Mouse (Mus musculus): Measurements from ENCODE around the gene Hoxd9.

The Hoxd9 gene

DNA sequence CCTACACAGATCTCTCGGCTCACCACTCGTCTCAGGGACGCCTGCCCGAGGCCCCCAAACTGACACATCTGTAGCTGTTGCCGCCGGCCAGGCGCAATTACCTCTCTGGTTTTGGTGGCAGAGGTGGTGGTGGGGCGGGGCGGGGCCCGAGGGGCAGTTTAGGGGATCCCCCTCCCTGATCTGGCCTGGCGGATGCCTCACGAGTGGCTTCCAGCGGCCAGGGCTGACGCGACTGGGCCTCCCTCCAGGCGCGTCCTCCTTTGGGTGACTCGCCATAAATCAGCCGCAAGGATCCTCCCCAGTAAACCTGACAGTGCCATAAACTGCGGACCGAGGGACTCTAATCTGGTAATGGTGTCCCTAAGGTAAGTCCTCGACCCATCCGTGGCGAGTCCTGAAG lies 49.5 kb downstream of the Hoxd9 start:
- no peak for DNase-seq (ENCODE audit: low read depth in 2 of 2, low spot score in 2 of 2)

- no peak for DNase-seq (ENCODE audit: low read depth in 2 of 2, low spot score in 2 of 2)
These were observed 50.2 kb downstream of the Hoxd9 start for GRCm38 (mm10) chr2:74747661-74748141.

DNA sequence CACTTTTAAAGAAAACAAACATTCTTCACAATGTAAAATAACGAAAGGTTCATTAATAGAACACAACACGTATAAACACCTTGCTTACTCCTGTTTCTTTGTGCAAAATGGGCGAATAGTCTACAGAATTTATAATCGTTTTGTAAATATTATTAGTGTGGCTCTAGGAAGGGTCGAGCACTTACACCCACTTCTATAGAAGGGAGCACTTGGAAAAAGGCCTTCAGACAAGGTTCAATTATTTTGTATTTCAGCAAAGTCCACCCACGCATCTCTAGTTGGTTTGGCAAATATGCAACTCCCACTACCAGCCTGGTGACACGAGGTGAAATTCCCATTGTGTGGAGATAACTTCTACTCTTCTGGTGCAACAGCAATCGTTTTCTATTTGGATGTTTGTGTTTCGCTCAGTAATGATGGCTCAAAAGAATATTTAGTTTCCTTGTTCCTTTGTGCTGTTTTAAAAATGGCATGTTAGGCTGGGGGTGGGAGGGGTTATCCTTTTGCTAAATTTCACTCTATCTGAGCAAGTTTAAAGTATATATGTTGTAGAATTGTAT lies 51.0 kb downstream of the Hoxd9 start:
- no peak for DNase-seq (ENCODE audit: low read depth in 2 of 2, low spot score in 2 of 2)

DNA sequence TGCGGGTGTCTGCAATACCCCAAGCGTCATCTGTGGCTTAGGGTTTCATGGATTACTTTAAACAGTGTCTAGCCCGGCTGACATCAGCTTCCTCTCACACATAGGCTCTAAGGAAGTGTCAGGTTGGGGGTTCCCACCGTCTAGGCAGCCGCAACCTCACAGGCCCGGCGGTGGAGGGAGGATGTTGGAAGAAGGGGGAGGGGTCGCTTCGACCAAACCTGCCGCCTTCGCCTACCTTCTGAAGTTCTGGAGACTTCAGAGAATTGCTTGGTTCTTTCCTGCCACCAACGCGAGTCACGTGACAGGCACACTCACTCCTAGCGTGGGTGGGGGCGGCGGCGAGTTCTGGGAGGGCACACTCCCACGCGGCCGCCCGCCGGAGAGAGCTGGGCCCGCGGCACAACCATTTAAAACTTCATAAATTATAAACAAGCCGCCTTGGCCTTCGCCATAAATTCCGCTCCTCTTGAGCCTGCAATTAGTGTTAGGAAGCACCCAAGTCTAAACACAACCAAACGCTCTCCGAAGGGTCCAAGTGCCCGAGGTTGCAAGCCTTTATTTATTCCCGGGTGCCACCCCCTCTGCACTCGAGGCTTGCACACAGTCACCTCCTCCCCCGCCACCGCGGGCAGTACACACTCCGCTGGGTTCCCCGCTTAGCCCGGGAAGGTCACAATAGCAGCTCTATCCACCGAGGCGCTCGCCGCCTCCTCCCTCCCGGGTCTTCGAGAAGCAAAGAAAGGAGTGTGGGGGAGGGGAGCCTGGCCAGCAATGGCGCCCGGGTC lies 52.0 kb downstream of the Hoxd9 start:
- peak; percentile 43 to 59 for DNase-seq (ENCODE audit: low read depth in 2 of 2, low spot score in 2 of 2)
